Mouse (Mus musculus) CH12.LX (cell line): ENCODE measurements at regions not wholly inside any gene's neighbourhood (a gene's known extent, or its start where the extent isn't known, plus 50 kb on each side); places are given as distances from the start of the nearest gene placed in this dataset.

Experiments
- BHLHE40 ChIP-seq: IDR thresholded peaks from 2 replicates; pipeline ENCODE4 v1.6.1; 2011; ENCODE audit warnings: mild to moderate bottlenecking, low read depth, low read length, improper control_type of control experiment
- CHD1 ChIP-seq: IDR thresholded peaks from 2 replicates; pipeline ENCODE4 v1.6.1; 2012; ENCODE audit warnings: low read depth, low read length, improper control_type of control experiment, inconsistent platforms
- CTCF ChIP-seq, 2 experiments: IDR thresholded peaks in 1 of 2; conservative IDR thresholded peaks in 1 of 2; 2 replicates each; pipeline ENCODE4 v1.5.1; 2011 to 2012; ENCODE audit warnings: low read depth in 2 of 2, low read length in 2 of 2, improper control_type of control experiment in 1 of 2, inconsistent platforms in 1 of 2, mild to moderate bottlenecking in 1 of 2, moderate library complexity in 1 of 2
- EP300 ChIP-seq: IDR thresholded peaks from 2 replicates; pipeline ENCODE4 v1.6.1; 2011; ENCODE audit warnings: low read length, improper control_type of control experiment
- JUND ChIP-seq: conservative IDR thresholded peaks from 2 replicates; pipeline ENCODE4 v1.6.1; 2011; ENCODE audit warnings: low read depth, low read length, improper control_type of control experiment
- POLR2A ChIP-seq: IDR thresholded peaks from 2 replicates; pipeline ENCODE4 v1.6.1; 2011; ENCODE audit warnings: low read depth, mild to moderate bottlenecking, improper control_type of control experiment, low read length
- POLR2AphosphoS2 ChIP-seq: IDR thresholded peaks from 2 replicates; pipeline ENCODE4 v1.6.1; 2011; ENCODE audit warnings: low read depth, low read length, improper control_type of control experiment
- SMC3 ChIP-seq: IDR thresholded peaks from 2 replicates; pipeline ENCODE4 v1.6.1; 2011; ENCODE audit warnings: low read depth, low read length, improper control_type of control experiment
- TCF12 ChIP-seq: IDR thresholded peaks from 2 replicates; pipeline ENCODE4 v1.6.1; 2014; ENCODE audit warnings: low read depth, mild to moderate bottlenecking, inconsistent platforms, low read length, improper control_type of control experiment
- UBTF ChIP-seq: IDR thresholded peaks from 2 replicates; pipeline ENCODE4 v1.6.1; 2012; ENCODE audit warnings: low read depth, mild to moderate bottlenecking, inconsistent platforms, low read length, improper control_type of control experiment, moderate library complexity
- USF2 ChIP-seq: conservative IDR thresholded peaks from 2 replicates; pipeline ENCODE4 v1.6.1; 2011; ENCODE audit warnings: low read depth, low read length, improper control_type of control experiment
- ZC3H11A ChIP-seq: IDR thresholded peaks from 2 replicates; pipeline ENCODE4 v1.6.1; 2012; ENCODE audit warnings: low read depth, mild to moderate bottlenecking, inconsistent platforms, low read length, improper control_type of control experiment

DNA sequence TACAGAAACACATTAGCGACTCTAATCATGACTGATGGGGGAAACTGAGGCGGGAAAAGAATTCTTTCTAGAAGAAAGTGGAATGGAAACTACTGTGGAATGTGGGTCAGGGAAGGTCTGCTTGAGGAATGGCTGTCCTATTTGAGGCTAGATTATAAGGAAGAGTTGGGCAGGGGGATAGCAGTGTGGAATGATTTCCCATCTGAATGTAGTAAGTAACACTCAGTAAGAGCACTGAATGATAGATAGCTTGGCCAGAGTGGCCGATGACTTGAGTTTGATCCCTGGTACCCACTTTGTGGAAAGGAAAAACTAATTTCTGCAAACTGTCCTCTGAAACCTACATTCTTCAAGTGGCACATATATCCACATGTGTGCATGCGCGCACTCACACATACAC lies 120.5 kb upstream of the Mmadhc start:
- TF ChIP-seq POLR2A (no peak), UBTF (no peak), CTCF (conservative IDR thresholded peaks at IDR 0.05 in 1 of 2, IDR thresholded peaks at IDR 0.05 in 1 of 2; ENCODE audit: low read depth in 2 of 2, low read length in 2 of 2) (no peak), ZC3H11A (no peak), TCF12 (no peak), JUND (no peak), EP300 (no peak), BHLHE40 (no peak), SMC3 (no peak), CHD1 (no peak), POLR2AphosphoS2 (no peak), USF2 (no peak)
